Mouse (Mus musculus): Measurements from ENCODE around the gene Cdh26.
A peak's percentile ranks its signal among the peaks of the same experiment; 100 is the strongest.

Cdh26 gene

DNA sequence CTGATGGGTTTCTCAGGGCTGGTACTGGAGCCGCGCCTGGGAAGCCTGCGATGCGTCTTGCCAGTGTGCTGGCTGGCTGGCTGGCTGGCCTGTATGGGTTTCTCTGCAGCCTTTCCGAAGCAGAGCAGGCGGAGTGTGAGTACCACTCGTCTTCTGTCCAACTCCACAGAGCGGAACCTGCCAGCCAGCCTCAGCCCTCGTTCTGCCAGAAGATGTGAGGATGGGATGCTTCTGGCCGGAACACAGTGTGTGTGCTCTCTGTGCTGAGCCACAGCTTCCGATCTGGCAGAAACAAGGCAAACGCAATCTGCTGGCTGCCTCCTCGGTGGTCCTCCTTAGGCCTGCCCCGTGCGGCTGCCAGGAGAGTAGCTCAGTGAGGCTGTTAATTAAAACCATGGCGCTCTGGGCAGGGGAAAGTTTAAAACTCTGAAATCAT, 83.3 kb downstream of the Cdh26 start:
- peak in 1 of 2 experiments; percentile 39 for DNase-seq

DNA sequence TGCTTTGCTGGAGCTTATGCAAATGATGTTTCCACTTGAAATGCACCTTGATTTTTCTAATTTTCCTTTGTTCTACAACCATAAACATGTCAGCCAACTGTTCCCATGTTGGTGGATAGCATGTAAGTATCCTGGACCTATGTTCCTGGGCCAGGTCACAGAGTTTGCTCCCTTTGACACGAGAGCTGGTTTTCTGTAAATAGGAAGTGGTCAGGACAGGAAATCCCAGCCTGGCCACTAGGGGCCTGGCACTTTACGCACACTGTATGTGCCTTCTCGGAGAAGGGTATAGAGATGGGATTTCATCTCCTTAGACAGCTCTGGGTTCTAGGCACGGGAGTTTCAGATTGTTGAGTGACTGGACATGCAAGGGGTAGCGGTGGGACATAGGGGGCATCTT, 86.1 kb downstream of the Cdh26 start:
- DNase-seq, result no peak

DNA sequence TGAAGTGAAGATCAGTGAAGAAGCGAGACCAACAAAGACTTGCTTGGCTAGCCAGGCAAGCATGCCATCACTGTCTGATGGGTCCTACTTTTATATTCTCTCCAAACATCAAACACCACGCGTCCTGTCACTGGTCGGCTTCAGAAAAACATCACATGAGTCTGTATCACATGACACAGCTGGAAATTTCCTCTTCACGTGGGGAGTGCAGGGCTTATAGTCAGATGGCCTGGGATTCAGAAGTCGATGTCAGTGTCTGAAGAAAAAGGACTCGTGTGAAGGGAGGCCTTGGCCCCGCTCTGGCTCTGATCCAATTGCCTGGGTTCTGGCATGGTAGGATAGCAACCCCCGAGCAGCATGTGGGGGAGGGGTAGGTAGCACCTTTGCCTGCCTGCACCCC, 86.6 kb downstream of the Cdh26 start:
- DNase-seq, result no peak

DNA sequence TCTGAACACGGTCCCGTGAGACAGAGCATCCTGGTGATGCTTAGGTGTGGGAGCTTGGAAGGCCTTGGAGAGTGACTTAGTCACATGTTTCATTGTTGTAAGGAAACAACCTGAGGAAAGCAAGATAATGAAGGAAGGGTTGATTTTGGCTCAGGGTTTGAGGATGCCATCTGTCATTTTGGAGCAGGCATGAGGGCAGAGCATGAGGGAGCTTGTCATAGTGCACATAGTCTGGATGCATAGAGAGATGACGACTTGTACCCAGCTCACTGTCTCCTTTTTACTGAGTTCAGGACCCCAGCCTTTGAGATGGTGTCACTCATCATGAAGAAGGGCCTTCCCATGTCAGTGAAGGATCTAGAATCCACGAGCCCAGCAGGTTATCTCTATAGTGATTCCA, 89.0 kb downstream of the Cdh26 start:
- DNase-seq, result no peak

DNA sequence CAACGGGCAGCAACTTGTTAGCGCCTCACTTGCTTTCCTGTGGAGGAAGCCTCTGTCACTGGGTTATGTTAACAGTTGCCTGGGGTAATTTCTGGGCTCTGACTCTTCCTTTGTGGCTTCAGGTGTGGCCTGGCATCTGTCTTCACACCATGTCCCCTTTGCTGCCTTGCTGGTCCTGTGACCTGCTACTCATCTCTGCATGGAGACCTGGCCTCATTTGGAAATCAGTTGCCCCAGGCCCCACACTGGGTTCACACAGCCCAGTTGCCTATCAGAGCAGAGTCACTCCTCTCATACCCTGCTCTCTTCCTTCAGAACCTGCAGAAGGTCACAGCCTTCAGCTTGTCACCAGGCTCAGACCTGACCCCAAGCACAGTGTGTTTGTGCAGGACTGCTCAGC, 89.9 kb downstream of the Cdh26 start:
- no peak for DNase-seq

DNA sequence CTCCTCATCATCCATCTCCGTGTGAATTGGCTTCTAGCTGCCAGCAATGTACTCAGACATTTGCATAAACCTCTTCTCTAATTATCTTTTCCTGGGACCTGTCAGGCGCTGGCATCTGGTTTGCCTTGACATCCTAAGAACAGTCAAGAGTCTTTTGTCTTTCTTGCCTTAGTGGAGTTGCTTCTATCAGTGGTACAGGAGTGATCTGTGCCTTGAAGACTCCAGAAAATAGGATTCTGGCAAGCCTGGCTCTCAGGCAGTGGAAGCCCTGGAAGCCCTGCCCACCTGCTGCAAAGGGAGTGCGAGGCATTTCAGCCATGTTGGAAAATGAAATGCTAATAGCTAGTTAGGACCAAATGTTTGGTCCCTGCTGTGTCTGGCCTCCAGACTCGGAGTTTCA, 92.0 kb downstream of the Cdh26 start:
- no peak for DNase-seq

DNA sequence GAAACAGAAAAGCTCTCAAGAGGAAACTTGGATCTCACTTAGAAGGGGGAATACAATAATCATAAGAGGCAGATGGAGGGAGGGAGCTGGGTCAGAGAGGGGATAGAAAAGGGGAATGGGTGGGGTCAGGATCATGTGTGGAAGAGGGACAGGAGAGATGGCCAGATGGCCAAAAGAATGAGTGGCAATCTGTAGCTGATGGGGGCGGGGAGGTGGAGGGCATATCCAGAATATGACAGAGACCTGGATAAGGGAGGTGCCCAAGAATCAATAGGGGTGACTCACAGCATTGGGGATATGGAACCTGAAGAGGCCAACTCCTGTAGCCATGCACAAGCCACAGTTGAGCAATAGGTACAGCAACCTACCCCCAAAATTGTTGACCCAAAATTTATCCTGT, 92.5 kb downstream of the Cdh26 start:
- DNase-seq, result no peak

DNA sequence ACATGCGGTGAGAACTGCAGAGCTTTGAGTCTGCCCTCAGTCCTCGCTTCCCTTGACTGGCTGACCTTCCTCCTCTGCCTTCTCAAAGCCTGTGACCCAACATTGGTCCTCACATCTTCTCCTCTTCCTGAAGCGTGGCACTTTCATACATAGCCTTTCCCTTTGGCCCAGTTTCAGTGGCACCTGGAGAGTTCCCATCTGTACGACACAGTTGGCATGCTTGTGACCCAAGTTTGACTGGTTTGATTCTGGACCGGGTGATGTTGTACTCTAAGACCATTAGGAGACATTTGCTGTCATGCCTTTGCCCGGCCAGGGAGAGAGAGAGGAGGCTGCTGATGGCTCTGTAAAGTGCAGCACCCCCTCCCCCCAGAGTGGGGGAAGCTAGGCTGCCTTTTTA, 96.4 kb downstream of the Cdh26 start:
- no peak for DNase-seq

DNA sequence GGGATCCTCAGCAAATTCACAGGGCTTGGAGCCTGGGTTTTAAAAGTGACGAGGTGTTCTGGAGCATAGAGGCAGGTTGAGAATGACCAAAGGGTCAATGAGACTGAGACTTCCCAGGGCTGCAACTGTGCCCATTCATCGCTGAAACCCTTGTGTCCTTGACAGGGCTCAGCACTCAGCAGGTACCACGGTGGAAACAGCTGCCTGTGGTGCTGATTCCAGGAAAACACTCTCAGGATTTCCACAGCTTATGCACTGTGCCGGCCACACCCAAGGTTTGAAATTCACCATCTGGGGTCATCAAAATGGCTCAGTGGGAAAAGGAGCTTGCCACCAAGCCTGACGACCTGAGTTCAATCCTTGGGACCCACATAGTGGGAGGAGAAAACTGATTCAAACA, 100.9 kb downstream of the Cdh26 start:
- DNase-seq, result no peak

DNA sequence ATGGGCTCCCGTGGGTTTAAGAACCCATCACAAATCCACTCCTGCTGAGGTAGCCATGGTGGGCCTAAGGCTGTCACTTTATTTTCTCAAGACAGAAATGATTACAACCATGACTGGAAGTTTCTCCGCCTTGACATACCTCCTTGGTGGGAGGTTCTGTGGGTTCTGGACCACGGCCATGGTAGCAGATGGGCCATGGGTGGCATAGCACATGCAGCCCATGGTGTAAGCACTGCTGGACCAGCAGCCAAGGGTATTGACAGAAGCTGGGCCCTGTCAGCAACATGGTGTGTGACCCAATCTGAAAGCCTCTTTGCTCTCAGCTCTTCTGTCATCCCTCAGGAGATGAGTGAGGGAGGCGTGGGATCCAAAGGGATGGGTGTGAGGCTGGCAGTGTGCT, 106.2 kb downstream of the Cdh26 start:
- no peak for DNase-seq

Data from lung, postnatal 4 days (tissue).